Mouse (Mus musculus): ENCODE measurements at regions not wholly inside any gene's neighbourhood (a gene's known extent, or its start where the extent isn't known, plus 50 kb on each side); places are given as distances from the start of the nearest gene placed in this dataset.

DNA sequence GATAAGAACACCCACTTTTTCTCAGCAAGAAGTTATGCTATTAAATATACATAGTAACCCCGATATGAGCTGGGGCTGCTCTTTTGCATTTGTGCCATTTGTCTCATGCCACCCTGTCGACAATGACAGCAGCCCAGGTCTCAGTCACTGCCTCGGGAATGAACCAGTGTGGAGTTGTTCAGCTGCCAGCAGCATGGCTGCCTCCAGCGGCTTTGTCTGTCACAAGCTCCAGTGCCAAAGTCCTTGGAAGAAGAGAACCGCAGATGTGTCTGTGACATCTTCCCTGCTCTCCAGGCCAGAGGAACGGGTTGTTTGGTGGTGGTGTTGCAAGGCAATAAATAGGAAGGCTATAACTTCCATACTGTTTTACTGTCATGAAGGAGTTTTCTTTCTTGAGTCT lies 130.7 kb downstream of the Cep170 start:
- H3K27ac ChIP-seq (ENCODE audit: low read depth, low read length): no peak overlapping the region
- no peaks in the 10 kb centered on the region for H3K27me3 ChIP-seq (replicated peaks; ENCODE audit: control insufficient read depth, insufficient read depth, low read length)
- H3K4me1 ChIP-seq (replicated peaks; ENCODE audit: control insufficient read depth, insufficient read depth, low read length): no peaks in the 10 kb centered on the region
- ATAC-seq: no peak
- TF ChIP-seq CTCF (IDR thresholded peaks at IDR 0.05; ENCODE audit: low read depth): no peak
- 72% methylated on average over 6 of the region's 6 CpGs for WGBS
- H3K4me2 ChIP-seq (replicated peaks; ENCODE audit: low read depth): no peak overlapping the region
- H3K4me3 ChIP-seq (ENCODE audit: low read depth, low read length): no peak overlapping the region
- H3K36me3 ChIP-seq (ENCODE audit: control insufficient read depth, insufficient read depth): no peaks in the 10 kb centered on the region
- H3K9ac ChIP-seq (ENCODE audit: low read depth, low read length): no peak overlapping the region
- H3K9me3 ChIP-seq (ENCODE audit: control insufficient read depth): no peaks in the 10 kb centered on the region

DNA sequence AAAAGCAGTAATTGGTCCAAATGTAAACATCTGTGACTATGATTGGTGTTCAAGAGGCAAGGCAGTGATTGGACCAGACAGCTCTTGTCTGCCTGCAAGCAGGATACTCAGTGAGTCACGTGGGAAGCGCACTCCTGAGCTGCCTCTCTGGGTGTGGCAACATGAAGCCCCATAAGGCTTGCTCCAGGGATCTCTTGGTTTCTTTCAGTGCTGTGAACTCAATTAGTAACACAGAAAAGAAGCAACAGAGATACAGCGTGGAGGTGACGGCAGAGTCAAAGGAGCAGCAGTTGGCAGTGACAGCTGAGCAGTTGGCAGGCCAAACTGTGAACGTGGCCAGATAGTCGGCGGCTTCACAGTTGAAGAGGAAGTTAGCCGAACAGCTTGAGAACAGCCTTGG lies 131.9 kb downstream of the Cep170 start:
- whole genome bisulfite sequencing: 77% methylated on average over 8 of the region's 8 CpGs
- ATAC-seq: no peak
- H3K4me1 ChIP-seq (replicated peaks; ENCODE audit: control insufficient read depth, insufficient read depth, low read length): no peaks in the 10 kb centered on the region
- H3K36me3 ChIP-seq (ENCODE audit: control insufficient read depth, insufficient read depth): no peaks in the 10 kb centered on the region
- H3K27ac ChIP-seq (ENCODE audit: low read depth, low read length): no peak overlapping the region
- H3K9me3 ChIP-seq (ENCODE audit: control insufficient read depth): no peaks in the 10 kb centered on the region
- TF ChIP-seq CTCF (IDR thresholded peaks at IDR 0.05; ENCODE audit: low read depth): no peak
- H3K9ac ChIP-seq (ENCODE audit: low read depth, low read length): no peak overlapping the region
- no peak overlapping the region for H3K4me2 ChIP-seq (replicated peaks; ENCODE audit: low read depth)
- H3K4me3 ChIP-seq (ENCODE audit: low read depth, low read length): no peak overlapping the region
- H3K27me3 ChIP-seq (replicated peaks; ENCODE audit: control insufficient read depth, insufficient read depth, low read length): no peaks in the 10 kb centered on the region

GRCm38 (mm10) chr1:176675184-176675583 lies 138.7 kb downstream of the Cep170 start:
- H3K9me3 ChIP-seq (ENCODE audit: control insufficient read depth): no peaks in the 10 kb centered on the region
- TF ChIP-seq CTCF (IDR thresholded peaks at IDR 0.05; ENCODE audit: low read depth): no peak
- H3K27ac ChIP-seq (ENCODE audit: low read depth, low read length): no peak overlapping the region
- no peaks in the 10 kb centered on the region for H3K36me3 ChIP-seq (ENCODE audit: control insufficient read depth, insufficient read depth)
- no peak overlapping the region for H3K9ac ChIP-seq (ENCODE audit: low read depth, low read length)
- H3K4me2 ChIP-seq (replicated peaks; ENCODE audit: low read depth): no peak overlapping the region
- no peaks in the 10 kb centered on the region for H3K27me3 ChIP-seq (replicated peaks; ENCODE audit: control insufficient read depth, insufficient read depth, low read length)
- no peak overlapping the region for H3K4me3 ChIP-seq (ENCODE audit: low read depth, low read length)
- ATAC-seq: no peak
- H3K4me1 ChIP-seq (replicated peaks; ENCODE audit: control insufficient read depth, insufficient read depth, low read length): no peaks in the 10 kb centered on the region

- Histone ChIP-seq H3K4me2 (replicated peaks; ENCODE audit: low read depth) (no peak overlapping the region), H3K4me3 (ENCODE audit: low read depth, low read length) (no peak overlapping the region), H3K9me3 (ENCODE audit: control insufficient read depth) (no peaks in the 10 kb centered on the region), H3K27me3 (replicated peaks; ENCODE audit: control insufficient read depth, insufficient read depth, low read length) (no peaks in the 10 kb centered on the region), H3K4me1 (replicated peaks; ENCODE audit: control insufficient read depth, insufficient read depth, low read length) (no peaks in the 10 kb centered on the region), H3K9ac (ENCODE audit: low read depth, low read length) (no peak overlapping the region), H3K36me3 (ENCODE audit: control insufficient read depth, insufficient read depth) (no peaks in the 10 kb centered on the region), H3K27ac (ENCODE audit: low read depth, low read length) (no peak overlapping the region)
- no peak for ATAC-seq
- TF ChIP-seq CTCF (IDR thresholded peaks at IDR 0.05; ENCODE audit: low read depth): no peak
- WGBS: 69% methylated on average over 3 of the region's 3 CpGs
Measured at GRCm38 (mm10) chr1:176671081-176671480, 142.8 kb downstream of the Cep170 start.

DNA sequence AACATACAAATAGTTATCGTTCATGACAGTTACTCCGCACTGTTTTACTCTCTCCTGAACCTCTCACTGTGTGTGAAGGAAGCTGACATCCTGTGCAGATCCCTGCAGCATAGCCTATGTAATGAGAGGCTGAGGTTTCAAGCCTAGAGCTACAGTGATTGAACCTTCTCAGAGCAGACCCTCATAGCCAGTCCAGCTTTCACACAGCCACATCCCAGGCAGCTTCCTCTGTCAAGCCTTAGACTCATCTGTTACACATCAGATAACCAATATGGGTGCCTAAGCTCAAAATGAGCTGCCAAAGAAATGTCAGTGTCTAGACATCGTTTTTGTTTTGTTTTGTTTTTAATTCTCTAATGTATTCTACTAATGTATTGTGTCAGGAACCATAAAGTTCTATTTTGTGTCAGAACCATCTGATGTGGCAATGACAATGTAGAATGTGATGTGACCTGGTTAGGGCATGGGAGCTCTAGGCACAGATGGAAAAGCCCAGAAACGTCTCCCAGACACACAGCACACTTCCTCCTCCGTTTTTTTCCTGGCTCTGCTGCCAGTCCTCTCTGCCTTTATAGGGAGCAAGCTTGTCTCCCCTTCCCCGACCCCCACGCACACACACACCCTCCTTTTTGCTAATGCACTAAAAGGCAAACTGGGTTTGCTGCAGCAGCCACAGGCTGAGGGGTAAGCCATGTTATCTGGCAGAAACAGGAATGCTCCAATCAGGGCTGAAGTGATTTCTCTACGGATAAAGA lies 146.1 kb downstream of the Cep170 start:
- Histone ChIP-seq H3K4me1 (replicated peaks; ENCODE audit: control insufficient read depth, insufficient read depth, low read length) (no peaks in the 10 kb centered on the region), H3K4me3 (ENCODE audit: low read depth, low read length) (no peak overlapping the region)

DNA sequence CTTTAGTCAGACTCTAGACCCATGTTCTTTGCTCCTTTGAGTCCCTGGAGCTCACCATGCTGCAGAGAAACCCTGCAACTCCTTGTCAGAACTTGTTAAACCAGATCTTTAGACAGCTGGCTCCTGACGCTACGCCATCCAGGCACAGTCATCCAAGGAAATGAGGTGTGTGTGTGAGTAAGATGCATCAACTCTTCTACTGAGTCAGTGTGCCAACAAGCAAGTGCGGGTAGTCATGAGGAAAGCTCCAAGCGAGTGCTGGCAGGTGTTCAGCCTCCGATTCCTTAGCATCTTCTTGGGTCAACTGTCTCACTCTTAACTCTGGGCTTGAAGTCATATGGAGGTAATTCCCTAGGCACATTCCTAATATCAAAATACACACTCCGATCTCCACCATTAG lies 153.6 kb downstream of the Cep170 start:
- ATAC-seq: no peak
- H3K4me3 ChIP-seq (ENCODE audit: low read depth, low read length): no peak overlapping the region

More for the DNA sequence above, 146.1 kb downstream of the Cep170 start:
- Histone ChIP-seq H3K27ac (ENCODE audit: low read depth, low read length) (no peak overlapping the region), H3K4me2 (replicated peaks; ENCODE audit: low read depth) (no peak overlapping the region), H3K9me3 (ENCODE audit: control insufficient read depth) (no peaks in the 10 kb centered on the region), H3K27me3 (replicated peaks; ENCODE audit: control insufficient read depth, insufficient read depth, low read length) (no peaks in the 10 kb centered on the region), H3K9ac (ENCODE audit: low read depth, low read length) (no peak overlapping the region), H3K36me3 (ENCODE audit: control insufficient read depth, insufficient read depth) (no peaks in the 10 kb centered on the region)
- 65% methylated on average over 8 of the region's 8 CpGs for WGBS
- ATAC-seq: no peak
- no peak for TF ChIP-seq CTCF (IDR thresholded peaks at IDR 0.05; ENCODE audit: low read depth)

GRCm38 (mm10) chr1:176658639-176659038 lies 155.2 kb downstream of the Cep170 start:
- H3K4me3 ChIP-seq (ENCODE audit: low read depth, low read length): no peak overlapping the region
- no peaks in the 10 kb centered on the region for H3K4me1 ChIP-seq (replicated peaks; ENCODE audit: control insufficient read depth, insufficient read depth, low read length)
- H3K9me3 ChIP-seq (ENCODE audit: control insufficient read depth): no peaks in the 10 kb centered on the region
- H3K27ac ChIP-seq (ENCODE audit: low read depth, low read length): no peak overlapping the region
- no peaks in the 10 kb centered on the region for H3K27me3 ChIP-seq (replicated peaks; ENCODE audit: control insufficient read depth, insufficient read depth, low read length)
- TF ChIP-seq CTCF (IDR thresholded peaks at IDR 0.05; ENCODE audit: low read depth): no peak
- no peak for ATAC-seq
- H3K4me2 ChIP-seq (replicated peaks; ENCODE audit: low read depth): no peak overlapping the region
- no peaks in the 10 kb centered on the region for H3K36me3 ChIP-seq (ENCODE audit: control insufficient read depth, insufficient read depth)
- H3K9ac ChIP-seq (ENCODE audit: low read depth, low read length): no peak overlapping the region

More for the DNA sequence above, 153.6 kb downstream of the Cep170 start:
- Histone ChIP-seq H3K27me3 (replicated peaks; ENCODE audit: control insufficient read depth, insufficient read depth, low read length) (no peaks in the 10 kb centered on the region), H3K27ac (ENCODE audit: low read depth, low read length) (no peak overlapping the region), H3K9ac (ENCODE audit: low read depth, low read length) (no peak overlapping the region), H3K4me2 (replicated peaks; ENCODE audit: low read depth) (no peak overlapping the region), H3K9me3 (ENCODE audit: control insufficient read depth) (no peaks in the 10 kb centered on the region), H3K36me3 (ENCODE audit: control insufficient read depth, insufficient read depth) (no peaks in the 10 kb centered on the region), H3K4me1 (replicated peaks; ENCODE audit: control insufficient read depth, insufficient read depth, low read length) (no peaks in the 10 kb centered on the region)
- 91% methylated on average over 6 of the region's 6 CpGs for WGBS
- no peak for TF ChIP-seq CTCF (IDR thresholded peaks at IDR 0.05; ENCODE audit: low read depth)

Data from intestine, postnatal 0 days (tissue).